Mouse (Mus musculus) MEL (cell line): Measurements from ENCODE around the gene Ptpn12.

Experiments used
- CTCF ChIP-seq, 3 experiments: IDR thresholded peaks in 2 of 3; conservative IDR thresholded peaks in 1 of 3; 2 replicates each; pipeline ENCODE4 v1.5.1; 2011 to 2012; ENCODE audit warnings: low read length in 3 of 3, low read depth in 2 of 3, mild to moderate bottlenecking in 2 of 3, improper control_type of control experiment in 1 of 3, inconsistent platforms in 1 of 3, mixed read lengths in 1 of 3, moderate library complexity in 1 of 3; ENCODE audit not compliant: control insufficient read depth in 1 of 3, insufficient read depth in 1 of 3, poor library complexity in 1 of 3, severe bottlenecking in 1 of 3
- E2F4 ChIP-seq: IDR thresholded peaks from 2 replicates; pipeline ENCODE4 v1.6.1; 2011; ENCODE audit warnings: low read depth, low read length, improper control_type of control experiment, borderline replicate concordance
- EP300 ChIP-seq, 2 experiments: IDR thresholded peaks; 2 replicates each; pipeline ENCODE4 v1.6.1; 2011; ENCODE audit warnings: improper control_type of control experiment in 2 of 2, low read length in 2 of 2, low read depth in 1 of 2, mild to moderate bottlenecking in 1 of 2
- MAFK ChIP-seq: IDR thresholded peaks from 2 replicates; pipeline ENCODE4 v1.6.1; 2011; ENCODE audit warnings: low read depth, mild to moderate bottlenecking, low read length, improper control_type of control experiment, borderline replicate concordance
- MYC ChIP-seq: IDR thresholded peaks from 2 replicates; pipeline ENCODE4 v1.6.1; 2011; ENCODE audit warnings: low read depth, mild to moderate bottlenecking, low read length, improper control_type of control experiment, moderate library complexity
- POLR2A ChIP-seq, 2 experiments: IDR thresholded peaks; 2 replicates each; pipeline ENCODE4 v1.6.1; 2011 to 2012; ENCODE audit warnings: low read length in 2 of 2, mild to moderate bottlenecking in 2 of 2, control low read depth in 1 of 2, improper control_type of control experiment in 1 of 2, low read depth in 1 of 2, moderate library complexity in 1 of 2; ENCODE audit not compliant: control insufficient read depth in 1 of 2, insufficient read depth in 1 of 2, poor library complexity in 1 of 2
- POLR2AphosphoS5 ChIP-seq: IDR thresholded peaks from 2 replicates; pipeline ENCODE4 v1.6.1; 2012; ENCODE audit warnings: low read depth, borderline replicate concordance, mild to moderate bottlenecking, inconsistent platforms, low read length, moderate library complexity, mixed read lengths
- SIN3A ChIP-seq: IDR thresholded peaks from 2 replicates; pipeline ENCODE4 v1.6.1; 2012; ENCODE audit warnings: low read length, improper control_type of control experiment, inconsistent platforms
- TBP ChIP-seq: IDR thresholded peaks from 2 replicates; pipeline ENCODE4 v1.8.0; 2011; ENCODE audit warnings: low read depth, low read length, improper control_type of control experiment
- TCF12 ChIP-seq: IDR thresholded peaks from 2 replicates; pipeline ENCODE4 v1.6.1; 2014; ENCODE audit warnings: low read depth, mild to moderate bottlenecking, inconsistent platforms, low read length, improper control_type of control experiment, moderate library complexity
- USF1 ChIP-seq: IDR thresholded peaks from 2 replicates; pipeline ENCODE4 v1.6.1; 2014; ENCODE audit warnings: low read depth, mild to moderate bottlenecking, inconsistent platforms, low read length, improper control_type of control experiment, moderate library complexity
- ZKSCAN1 ChIP-seq: IDR thresholded peaks from 2 replicates; pipeline ENCODE4 v1.6.1; 2012; ENCODE audit warnings: low read depth, mild to moderate bottlenecking, inconsistent platforms, low read length, improper control_type of control experiment, moderate library complexity
- ZNF384 ChIP-seq: IDR thresholded peaks from 2 replicates; pipeline ENCODE4 v1.6.1; 2012; ENCODE audit warnings: low read depth, mild to moderate bottlenecking, inconsistent platforms, low read length, improper control_type of control experiment

DNA sequence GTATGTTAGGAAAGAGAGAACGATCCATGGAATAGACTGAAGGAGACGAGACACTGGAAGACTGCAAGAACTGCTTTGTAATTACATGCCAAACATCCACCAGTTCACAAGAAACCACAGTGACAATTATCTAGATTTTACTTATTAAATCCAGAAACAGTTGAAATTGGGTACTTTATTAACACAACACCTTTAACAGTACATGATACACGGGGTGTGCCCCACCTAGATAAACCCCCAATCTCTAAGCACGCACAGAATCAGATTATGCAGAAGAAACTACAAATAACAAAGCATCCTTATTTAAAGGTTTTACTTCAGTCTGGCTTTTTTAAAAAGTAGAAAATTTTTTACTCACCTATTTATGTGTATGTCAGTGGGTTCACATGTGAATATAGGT lies 8.6 kb downstream of the Ptpn12 start:
- TF ChIP-seq POLR2A (IDR thresholded peaks at IDR 0.05; ENCODE audit: control insufficient read depth in 1 of 2, insufficient read depth in 1 of 2, low read depth in 1 of 2, low read length in 2 of 2, poor library complexity in 1 of 2) (no peak), POLR2AphosphoS5 (no peak), USF1 (no peak), E2F4 (no peak), TBP (no peak), CTCF (IDR thresholded peaks at IDR 0.05 in 2 of 3, conservative IDR thresholded peaks at IDR 0.05 in 1 of 3; ENCODE audit: control insufficient read depth in 1 of 3, insufficient read depth in 1 of 3, low read depth in 2 of 3, low read length in 3 of 3, poor library complexity in 1 of 3, severe bottlenecking in 1 of 3) (no peak), EP300 (IDR thresholded peaks at IDR 0.05; ENCODE audit: low read depth in 1 of 2, low read length in 2 of 2) (peak; percentile 22 to 72; a peak in 3 of 4 replicates), TCF12 (peak; percentile 75), MAFK (no peak; the same call in 1 of the 2 replicates), SIN3A (no peak), ZNF384 (no peak), ZKSCAN1 (no peak), MYC (no peak)
